Mouse (Mus musculus) neural tube, embryonic 14.5 days (tissue): ENCODE results near the gene Hvcn1. TPM values are rescaled to one million over a fixed set of nuclear protein-coding genes. Genes with fewer than 3 reads are reported as not detected.

Experiments
- ATAC-seq: fragments of 200-750 bp; cut with Nextera tagmentation; 2 replicates; pipeline ENCODE4 v1.8.0; 2017; ENCODE audit warnings: low read depth, mild to moderate bottlenecking, moderate TSS enrichment, moderate library complexity
- H3K27ac ChIP-seq: fragments of 300-500 bp; sonication (generic); 2 replicates; pipeline ENCODE4 v1.5.1; 2014; ENCODE audit warnings: low read depth, mild to moderate bottlenecking, control low read depth, low read length, moderate library complexity, mixed read lengths
- H3K27me3 ChIP-seq: fragments of 300-500 bp; sonication (generic); 2 replicates; pipeline ENCODE4 v1.6.1; 2014; ENCODE audit warnings: low read length; ENCODE audit not compliant: control insufficient read depth, insufficient read depth
- H3K36me3 ChIP-seq: fragments of 300-500 bp; sonication (generic); 2 replicates; pipeline ENCODE4 v1.6.1; 2014; ENCODE audit warnings: low read length, mixed read lengths; ENCODE audit not compliant: control insufficient read depth, insufficient read depth
- H3K4me1 ChIP-seq: fragments of 300-500 bp; sonication (generic); 2 replicates; pipeline ENCODE4 v1.6.1; 2014; ENCODE audit warnings: low read length; ENCODE audit not compliant: control insufficient read depth, insufficient read depth
- H3K4me2 ChIP-seq: fragments of 300-500 bp; sonication (generic); 2 replicates; pipeline ENCODE4 v1.6.1; 2014; ENCODE audit warnings: mild to moderate bottlenecking, low read depth, low read length, control low read depth
- H3K4me3 ChIP-seq: fragments of 300-500 bp; sonication (generic); 2 replicates; pipeline ENCODE4 v1.5.1; 2014; ENCODE audit warnings: low read depth, low read length, control low read depth, mixed read lengths
- H3K9ac ChIP-seq: fragments of 300-500 bp; sonication (generic); replicated peaks from 2 replicates; pipeline ENCODE4 v1.6.1; 2014; ENCODE audit warnings: low read depth, mild to moderate bottlenecking, control low read depth, low read length, mixed read lengths
- H3K9me3 ChIP-seq: fragments of 300-500 bp; sonication (generic); 2 replicates; pipeline ENCODE4 v1.6.1; 2016; ENCODE audit warnings: low read length; ENCODE audit not compliant: control insufficient read depth
- WGBS: fragments of 180-500 bp; shearing (Covaris S2); extraction: QIAGEN DNeasy Blood & Tissue Kit; methylation state at CpG from one replicate; pipeline ENCODE4 v1.1.7; 2014; 5-methylcytosine and 5-hydroxymethylcytosine counted together
- polyA plus RNA-seq: library from polyadenylated mRNA; unstranded; fragments of >200 nt; fragmentation: Nextera tagmentation; extraction: Ambion mirVana; gene quantifications from 2 replicates; pipeline ENCODE4 v1.2.1, GENCODE M21; 2014

Gene Hvcn1
- polyA plus RNA-seq, 1 experiment from 2014 or later = 0.72 TPM

GRCm38 (mm10) chr5:122191269-122192063, 15.1 kb upstream of the Hvcn1 start:
- no peaks in the 10 kb centered on the region for H3K9me3 ChIP-seq
- no peaks in the 10 kb centered on the region for H3K36me3 ChIP-seq
- H3K4me2 ChIP-seq = no peak overlapping the region
- no peak overlapping the region for H3K4me3 ChIP-seq
- 65% methylated on average over 12 of the region's 12 CpGs for WGBS
- H3K4me1 ChIP-seq = no peaks in the 10 kb centered on the region
- no peak overlapping the region for H3K27ac ChIP-seq
- no peaks in the 10 kb centered on the region for H3K27me3 ChIP-seq
- H3K9ac ChIP-seq = no peak overlapping the region
- no peak for ATAC-seq

GRCm38 (mm10) chr5:122192347-122192746, 14.3 kb upstream of the Hvcn1 start:
- 65% methylated on average over 3 of the region's 4 CpGs for WGBS

GRCm38 (mm10) chr5:122200872-122201271, 5.7 kb upstream of the Hvcn1 start:
- Histone ChIP-seq H3K36me3 (no peaks in the 10 kb centered on the region), H3K9ac (no peak overlapping the region), H3K27me3 (no peaks in the 10 kb centered on the region), H3K9me3 (no peaks in the 10 kb centered on the region), H3K4me2 (no peak overlapping the region), H3K4me1 (no peaks in the 10 kb centered on the region), H3K4me3 (no peak overlapping the region), H3K27ac (no peak overlapping the region)
- no peak for ATAC-seq
- 95% methylated on average over 4 of the region's 4 CpGs for WGBS

More at GRCm38 (mm10) chr5:122192347-122192746, 14.3 kb upstream of the Hvcn1 start:
- Histone ChIP-seq H3K9ac (no peak overlapping the region), H3K4me1 (no peaks in the 10 kb centered on the region), H3K27ac (no peak overlapping the region), H3K4me3 (no peak overlapping the region), H3K4me2 (no peak overlapping the region), H3K9me3 (no peaks in the 10 kb centered on the region), H3K36me3 (no peaks in the 10 kb centered on the region), H3K27me3 (no peaks in the 10 kb centered on the region)
- ATAC-seq = no peak

- no peak for ATAC-seq
- Histone ChIP-seq H3K9ac (no peak overlapping the region), H3K4me2 (no peak overlapping the region), H3K4me3 (no peak overlapping the region), H3K36me3 (no peaks in the 10 kb centered on the region), H3K27me3 (no peaks in the 10 kb centered on the region), H3K9me3 (no peaks in the 10 kb centered on the region), H3K4me1 (no peaks in the 10 kb centered on the region), H3K27ac (no peak overlapping the region)
- WGBS = 94% methylated on average over 6 of the region's 6 CpGs
Measured at GRCm38 (mm10) chr5:122201904-122202303, 4.7 kb upstream of the Hvcn1 start.

- Histone ChIP-seq H3K4me3 (no peak overlapping the region), H3K27ac (no peak overlapping the region), H3K9ac (no peak overlapping the region), H3K36me3 (no peaks in the 10 kb centered on the region), H3K27me3 (no peaks in the 10 kb centered on the region), H3K9me3 (no peaks in the 10 kb centered on the region), H3K4me2 (no peak overlapping the region), H3K4me1 (no peaks in the 10 kb centered on the region)
- ATAC-seq = no peak
- 67% methylated on average over 2 of the region's 2 CpGs for WGBS
Measured at GRCm38 (mm10) chr5:122204180-122204579, 2.4 kb upstream of the Hvcn1 start.

GRCm38 (mm10) chr5:122208909-122209308, 2.3 kb downstream of the Hvcn1 start:
- no peak overlapping the region for H3K27ac ChIP-seq
- no peaks in the 10 kb centered on the region for H3K36me3 ChIP-seq
- no peaks in the 10 kb centered on the region for H3K27me3 ChIP-seq
- ATAC-seq = no peak
- no peak overlapping the region for H3K9ac ChIP-seq
- no peaks in the 10 kb centered on the region for H3K9me3 ChIP-seq
- H3K4me3 ChIP-seq = no peak overlapping the region
- H3K4me1 ChIP-seq = peaks cover 5% of the 10 kb centered on the region; the same call in 1 of the 2 replicates
- H3K4me2 ChIP-seq = no peak overlapping the region
- WGBS = 52% methylated on average over 6 of the region's 6 CpGs

- H3K27me3 ChIP-seq = no peaks in the 10 kb centered on the region
- no peak overlapping the region for H3K27ac ChIP-seq
- H3K9ac ChIP-seq = no peak overlapping the region
- H3K36me3 ChIP-seq = no peaks in the 10 kb centered on the region
- no peaks in the 10 kb centered on the region for H3K9me3 ChIP-seq
- H3K4me1 ChIP-seq = peaks cover 5% of the 10 kb centered on the region; the same call in 1 of the 2 replicates
- ATAC-seq = no peak; the same call in 1 of the 2 replicates
- H3K4me3 ChIP-seq = peak overlapping the region; percentile 5; the same call in 1 of the 2 replicates
- 5% methylated on average over 17 of the region's 21 CpGs for WGBS
- peak overlapping the region; percentile 36 for H3K4me2 ChIP-seq
Measured at GRCm38 (mm10) chr5:122209591-122210368, 3.2 kb downstream of the Hvcn1 start.

- no peaks in the 10 kb centered on the region for H3K9me3 ChIP-seq
- no peak overlapping the region for H3K9ac ChIP-seq
- no peak overlapping the region for H3K4me2 ChIP-seq
- no peak overlapping the region for H3K4me3 ChIP-seq
- WGBS = 94% methylated on average over 8 of the region's 8 CpGs
- H3K27me3 ChIP-seq = no peaks in the 10 kb centered on the region
- no peak overlapping the region for H3K27ac ChIP-seq
- peaks cover 5% of the 10 kb centered on the region; the same call in 1 of the 2 replicates for H3K4me1 ChIP-seq
- no peaks in the 10 kb centered on the region for H3K36me3 ChIP-seq
- ATAC-seq = no peak
Measured at GRCm38 (mm10) chr5:122210890-122211289, 4.3 kb downstream of the Hvcn1 start.

GRCm38 (mm10) chr5:122212125-122212524, 5.5 kb downstream of the Hvcn1 start:
- ATAC-seq = no peak
- H3K36me3 ChIP-seq = no peaks in the 10 kb centered on the region
- H3K4me1 ChIP-seq = peaks cover 5% of the 10 kb centered on the region; the same call in 1 of the 2 replicates
- H3K4me3 ChIP-seq = no peak overlapping the region
- no peak overlapping the region for H3K27ac ChIP-seq
- WGBS = 87% methylated on average over 8 of the region's 8 CpGs
- H3K9ac ChIP-seq = no peak overlapping the region
- H3K9me3 ChIP-seq = no peaks in the 10 kb centered on the region
- no peaks in the 10 kb centered on the region for H3K27me3 ChIP-seq
- no peak overlapping the region for H3K4me2 ChIP-seq
